12 mouse cellular contexts compared by ENCODE assay signal in genomic region chr1:184860276-184860675, GRCm38 (mm10). TPM values are rescaled to one million over a fixed set of nuclear protein-coding genes. Genes with fewer than 3 reads are reported as not detected.
DNase-seq lines count a peak whose midpoint lies in the region; ATAC-seq and TF ChIP-seq lines count a peak whose summit lies in the region.
"Had no signal": no experiment of that assay in that cellular context is flagged by ENCODE, and none has a peak within 500 bp of the region (broad histone marks: within the 10 kb centered on the region; RNA-seq: fewer than 3 reads in every experiment).

No protein-coding gene starts in this region.

- no peak overlapping the region for H3K4me2 ChIP-seq in neural tube, embryonic 11.5 days (ENCODE audit: low read depth)
- no peak overlapping the region for H3K4me2 ChIP-seq in neural tube, embryonic 15.5 days
- no peak overlapping the region for H3K4me2 ChIP-seq in intestine, embryonic 16.5 days (ENCODE audit: low read depth, low read length)
- H3K4me2 ChIP-seq in stomach, embryonic 16.5 days (ENCODE audit: low read depth, low read length): no peak overlapping the region
- H3K4me2 ChIP-seq: hindbrain, embryonic 15.5 days; liver, embryonic 15.5 days had no signal

- H3K4me1 ChIP-seq in heart, adult 2 months (ENCODE audit: control insufficient read depth, insufficient read depth, low read length): peaks cover 18% of the 10 kb centered on the region
- 0 out of 2 replicates have a peak, but pooled peaks cover 2% of the 10 kb centered on the region for H3K4me1 ChIP-seq in neural tube, embryonic 11.5 days (ENCODE audit: control insufficient read depth, insufficient read depth, low read length)
- H3K4me1 ChIP-seq in neural tube, embryonic 15.5 days: no peaks in the 10 kb centered on the region
- H3K4me1 ChIP-seq in intestine, embryonic 16.5 days (ENCODE audit: control insufficient read depth, insufficient read depth, low read length): peaks cover 15% of the 10 kb centered on the region
- H3K4me1 ChIP-seq in stomach, embryonic 16.5 days (ENCODE audit: control insufficient read depth, insufficient read depth, low read length): no peaks in the 10 kb centered on the region
- H3K4me1 ChIP-seq: hindbrain, embryonic 15.5 days had no signal

- no peak for TF ChIP-seq EP300 in heart, adult 2 months (IDR thresholded peaks at IDR 0.05; ENCODE audit: insufficient read depth, low read depth, low read length)

- WGBS in heart, adult 2 months: 51% methylated on average over 3 of the region's 3 CpGs
- WGBS in neural tube, embryonic 11.5 days: 69% methylated on average over 3 of the region's 3 CpGs
- 74% methylated on average over 3 of the region's 3 CpGs for WGBS in neural tube, embryonic 15.5 days
- 46% methylated on average over 3 of the region's 3 CpGs for WGBS in intestine, embryonic 16.5 days
- 32% methylated on average over 3 of the region's 3 CpGs for WGBS in stomach, embryonic 16.5 days

- no peaks in the 10 kb centered on the region for H3K9me3 ChIP-seq in neural tube, embryonic 11.5 days (ENCODE audit: control insufficient read depth, low read length)
- no peaks in the 10 kb centered on the region for H3K9me3 ChIP-seq in neural tube, embryonic 15.5 days (replicated peaks)
- H3K9me3 ChIP-seq in intestine, embryonic 16.5 days (ENCODE audit: control insufficient read depth, low read length): no peaks in the 10 kb centered on the region
- no peaks in the 10 kb centered on the region for H3K9me3 ChIP-seq in stomach, embryonic 16.5 days (replicated peaks; ENCODE audit: control insufficient read depth, low read length)
- H3K9me3 ChIP-seq: hindbrain, embryonic 15.5 days; liver, embryonic 15.5 days had no signal

- no peak overlapping the region for H3K4me3 ChIP-seq in heart, adult 2 months
- no peak overlapping the region for H3K4me3 ChIP-seq in neural tube, embryonic 11.5 days (ENCODE audit: low read depth, low read length)
- H3K4me3 ChIP-seq in neural tube, embryonic 15.5 days (replicated peaks): no peak overlapping the region
- H3K4me3 ChIP-seq in intestine, embryonic 16.5 days (ENCODE audit: low read length): no peak overlapping the region
- H3K4me3 ChIP-seq in stomach, embryonic 16.5 days (replicated peaks; ENCODE audit: low read length): no peak overlapping the region
- H3K4me3 ChIP-seq: hindbrain, embryonic 15.5 days; liver, embryonic 15.5 days had no signal

- TF ChIP-seq CTCF in heart, adult 2 months (IDR thresholded peaks at IDR 0.05): no peak

- H3K27me3 ChIP-seq in heart, adult 2 months (ENCODE audit: control insufficient read depth, insufficient read depth, low read length): no peaks in the 10 kb centered on the region
- no peaks in the 10 kb centered on the region for H3K27me3 ChIP-seq in neural tube, embryonic 11.5 days (ENCODE audit: control insufficient read depth, insufficient read depth, low read length)
- 0 out of 2 replicates have a peak, but pooled peaks cover 3% of the 10 kb centered on the region for H3K27me3 ChIP-seq in neural tube, embryonic 15.5 days (replicated peaks)
- no peaks in the 10 kb centered on the region for H3K27me3 ChIP-seq in intestine, embryonic 16.5 days (replicated peaks; ENCODE audit: control insufficient read depth, insufficient read depth, low read length)
- H3K27me3 ChIP-seq in stomach, embryonic 16.5 days (ENCODE audit: control insufficient read depth, insufficient read depth, low read length): no peaks in the 10 kb centered on the region
- H3K27me3 ChIP-seq: hindbrain, embryonic 15.5 days; liver, embryonic 15.5 days had no signal

- intact Hi-C loops in heart, adult 2 months (cut with DNase I): loop anchor here (10.0 kb wide), 1 partner anchor 575 kb away; no protein-coding TSS in a partner anchor

- H3K79me2 ChIP-seq in heart, adult 2 months (replicated peaks; ENCODE audit: control insufficient read depth, insufficient read depth, low read length): no peaks in the 10 kb centered on the region

- TF ChIP-seq POLR2A in heart, adult 2 months (IDR thresholded peaks at IDR 0.05; ENCODE audit: insufficient read depth, low read depth, low read length): no peak

- no peak overlapping the region for H3K9ac ChIP-seq in heart, adult 2 months (ENCODE audit: low read depth, low read length)
- no peak overlapping the region for H3K9ac ChIP-seq in neural tube, embryonic 11.5 days (ENCODE audit: low read length)
- H3K9ac ChIP-seq in neural tube, embryonic 15.5 days (replicated peaks): no peak overlapping the region
- no peak overlapping the region for H3K9ac ChIP-seq in intestine, embryonic 16.5 days (ENCODE audit: low read depth, low read length)
- H3K9ac ChIP-seq in stomach, embryonic 16.5 days (ENCODE audit: low read length): no peak overlapping the region
- H3K9ac ChIP-seq: hindbrain, embryonic 15.5 days; liver, embryonic 15.5 days had no signal

- H3K36me3 ChIP-seq in heart, adult 2 months (ENCODE audit: control insufficient read depth, insufficient read depth, low read length): no peaks in the 10 kb centered on the region
- H3K36me3 ChIP-seq in neural tube, embryonic 11.5 days (ENCODE audit: control insufficient read depth, insufficient read depth, low read length): no peaks in the 10 kb centered on the region
- H3K36me3 ChIP-seq in neural tube, embryonic 15.5 days: no peaks in the 10 kb centered on the region
- no peaks in the 10 kb centered on the region for H3K36me3 ChIP-seq in intestine, embryonic 16.5 days (ENCODE audit: control insufficient read depth, insufficient read depth, low read length)
- H3K36me3 ChIP-seq in stomach, embryonic 16.5 days (ENCODE audit: control insufficient read depth, insufficient read depth, low read length): no peaks in the 10 kb centered on the region
- H3K36me3 ChIP-seq: hindbrain, embryonic 15.5 days; liver, embryonic 15.5 days had no signal

- ATAC-seq in neural tube, embryonic 11.5 days (ENCODE audit: insufficient read depth, low FRiP score, low TSS enrichment): no peak
- no peak for ATAC-seq in neural tube, embryonic 15.5 days (ENCODE audit: low FRiP score)
- no peak for ATAC-seq in intestine, embryonic 16.5 days
- peak; percentile 16; the same call in 1 of the 2 replicates for ATAC-seq in stomach, embryonic 16.5 days (ENCODE audit: insufficient read depth, low FRiP score)
- ATAC-seq in megakaryocyte progenitor cell, adult 5-6 weeks (replicated peaks; ENCODE audit: poor library complexity): no peak
- ATAC-seq: CD4-positive, CD25-positive, alpha-beta regulatory T cell, adult 4 months had no signal

- peak overlapping the region; percentile 49 for H3K27ac ChIP-seq in heart, adult 2 months
- H3K27ac ChIP-seq in neural tube, embryonic 11.5 days (ENCODE audit: low read depth, low read length): no peak overlapping the region
- H3K27ac ChIP-seq in neural tube, embryonic 15.5 days (replicated peaks): no peak overlapping the region
- peak overlapping the region; percentile 26; the same call in 1 of the 2 replicates for H3K27ac ChIP-seq in intestine, embryonic 16.5 days (ENCODE audit: low read length)
- H3K27ac ChIP-seq in stomach, embryonic 16.5 days (ENCODE audit: low read length): no peak overlapping the region; the same call in 1 of the 2 replicates
- H3K27ac ChIP-seq: hindbrain, embryonic 15.5 days; liver, embryonic 15.5 days had no signal

- DNase-seq in heart, adult 2 months: peak in 1 of 2 experiments; percentile 47
- no peak for DNase-seq in heart, adult 8-10 months (ENCODE audit: low spot score)
- DNase-seq in neural tube, embryonic 11.5 days (ENCODE audit: low spot score): peak; percentile 5
- DNase-seq in cerebellum, adult 11 months: no peak
- DNase-seq: right cerebral cortex, postnatal 4 days had no signal

RNA-seq across cellular contexts. Expression of gene Marc2, which starts 14.0 kb away (rescaled TPM):
- total RNA-seq in heart, adult 2 months (2021): 100 to 1,000 TPM; 106 to 146 TPM
- polyA plus RNA-seq in heart, adult 2 months (2012; rRNA removed): 41.6 and 56.6 TPM in 2 replicates
- 100 to 1,000 TPM; 113 to 146 (median 132) TPM for total RNA-seq in heart, adult 8-10 months (2022)
- 106 and 107 TPM in 2 replicates for polyA plus RNA-seq in neural tube, embryonic 11.5 days (2014; fragmentation: Nextera tagmentation; extraction: Ambion mirVana)
- 113 and 133 TPM in 2 replicates for polyA plus RNA-seq in neural tube, embryonic 15.5 days (2015; fragmentation: Nextera tagmentation; extraction: Ambion mirVana)
- 404 and 475 TPM in 2 replicates for polyA plus RNA-seq in intestine, embryonic 16.5 days (2015; fragmentation: Nextera tagmentation; extraction: Ambion mirVana)
- 218 and 228 TPM in 2 replicates for polyA plus RNA-seq in stomach, embryonic 16.5 days (2015; fragmentation: Nextera tagmentation; extraction: Ambion mirVana)
- 217 and 227 TPM in 2 replicates for total RNA-seq in megakaryocyte progenitor cell, adult 5-6 weeks (2015)
- 65.4 and 72.7 TPM in 2 replicates for total RNA-seq in megakaryocyte progenitor cell, adult 5-6 weeks (2017)

RNA-seq across cellular contexts. Expression of gene C130074G19Rik, which starts 22.7 kb away (rescaled TPM):
- total RNA-seq in heart, adult 2 months (2021): 10 to 100 TPM; 13.5 to 18.8 TPM
- polyA plus RNA-seq in heart, adult 2 months (2012; rRNA removed): 7.3 and 10.7 TPM in 2 replicates
- 10 to 100 TPM; 15.4 to 19.9 (median 18.0) TPM for total RNA-seq in heart, adult 8-10 months (2022)
- polyA plus RNA-seq in neural tube, embryonic 11.5 days (2014; fragmentation: Nextera tagmentation; extraction: Ambion mirVana): 0.80 and 0.96 TPM in 2 replicates
- 1.0 and 1.3 TPM in 2 replicates for polyA plus RNA-seq in neural tube, embryonic 15.5 days (2015; fragmentation: Nextera tagmentation; extraction: Ambion mirVana)
- polyA plus RNA-seq in intestine, embryonic 16.5 days (2015; fragmentation: Nextera tagmentation; extraction: Ambion mirVana): 1.8 and 2.0 TPM in 2 replicates
- 1.5 and 2.2 TPM in 2 replicates for polyA plus RNA-seq in stomach, embryonic 16.5 days (2015; fragmentation: Nextera tagmentation; extraction: Ambion mirVana)
- total RNA-seq in megakaryocyte progenitor cell, adult 5-6 weeks (2015): not detected in 2 replicates
- not detected in 2 replicates for total RNA-seq in megakaryocyte progenitor cell, adult 5-6 weeks (2017)
- polyA plus RNA-seq: CD4-positive, CD25-positive, alpha-beta regulatory T cell, adult 4 months had no signal

RNA-seq across cellular contexts. Expression of gene Marc1, which starts 49.2 kb away (rescaled TPM):
- not detected for total RNA-seq in heart, adult 2 months (2021)
- 0.20 and 0.41 TPM in 2 replicates for polyA plus RNA-seq in heart, adult 2 months (2012; rRNA removed)
- total RNA-seq in heart, adult 8-10 months (2022): not detected
- 0.32 and 0.73 TPM in 2 replicates for polyA plus RNA-seq in neural tube, embryonic 11.5 days (2014; fragmentation: Nextera tagmentation; extraction: Ambion mirVana)
- 0.36 TPM in 1 of 2 replicates, not detected in the other for polyA plus RNA-seq in neural tube, embryonic 15.5 days (2015; fragmentation: Nextera tagmentation; extraction: Ambion mirVana)
- 1.1 and 1.5 TPM in 2 replicates for polyA plus RNA-seq in intestine, embryonic 16.5 days (2015; fragmentation: Nextera tagmentation; extraction: Ambion mirVana)
- 2.1 and 2.7 TPM in 2 replicates for polyA plus RNA-seq in stomach, embryonic 16.5 days (2015; fragmentation: Nextera tagmentation; extraction: Ambion mirVana)
- 0.49 and 0.67 TPM in 2 replicates for total RNA-seq in megakaryocyte progenitor cell, adult 5-6 weeks (2015)
- total RNA-seq in megakaryocyte progenitor cell, adult 5-6 weeks (2017): 0.33 TPM in 1 of 2 replicates, not detected in the other

Comparison
In these comparisons a context has a peak if more than half of its experiments do, and no peak if none do; other contexts are left out.
1. H3K27ac ChIP-seq: peak in heart, adult 2 months (single experiment) and intestine, embryonic 16.5 days (single experiment); none in neural tube, embryonic 11.5 days (single experiment), neural tube, embryonic 15.5 days (single experiment) and stomach, embryonic 16.5 days (single experiment).